Mouse (Mus musculus) limb, embryonic 15.5 days (tissue): ENCODE measurements around the gene 1700020D05Rik. TPM values are rescaled to one million over a fixed set of nuclear protein-coding genes. Genes with fewer than 3 reads are reported as not detected.

Experiments used
- ATAC-seq: fragments of 200-750 bp; cut with Nextera tagmentation; 2 replicates; pipeline ENCODE4 v1.8.0; 2017; ENCODE audit warnings: low read depth, moderate TSS enrichment; ENCODE audit not compliant: insufficient number of reproducible peaks, low FRiP score, low TSS enrichment
- H3K27ac ChIP-seq: fragments of 300-500 bp; sonication (generic); 2 replicates; pipeline ENCODE4 v1.5.1; 2015; ENCODE audit warnings: moderate library complexity, mild to moderate bottlenecking, inconsistent platforms
- H3K27me3 ChIP-seq: fragments of 300-500 bp; sonication (generic); 2 replicates; pipeline ENCODE4 v1.6.1; 2015; ENCODE audit warnings: inconsistent platforms
- H3K36me3 ChIP-seq: fragments of 300-500 bp; sonication (generic); 2 replicates; pipeline ENCODE4 v1.6.1; 2015; ENCODE audit warnings: inconsistent platforms
- H3K4me1 ChIP-seq: fragments of 300-500 bp; sonication (generic); 2 replicates; pipeline ENCODE4 v1.6.1; 2015; ENCODE audit warnings: inconsistent platforms
- H3K4me2 ChIP-seq: fragments of 300-500 bp; sonication (generic); 2 replicates; pipeline ENCODE4 v1.6.1; 2015; ENCODE audit warnings: mild to moderate bottlenecking, inconsistent platforms
- H3K4me3 ChIP-seq: fragments of 300-500 bp; sonication (generic); 2 replicates; pipeline ENCODE4 v1.5.1; 2015; ENCODE audit warnings: mild to moderate bottlenecking, inconsistent platforms
- H3K9ac ChIP-seq: fragments of 300-500 bp; sonication (generic); 2 replicates; pipeline ENCODE4 v1.6.1; 2015; ENCODE audit warnings: inconsistent platforms
- H3K9me3 ChIP-seq: fragments of 300-500 bp; sonication (generic); 2 replicates; pipeline ENCODE4 v1.6.1; 2016; ENCODE audit warnings: inconsistent platforms
- WGBS: fragments of 180-500 bp; shearing (Covaris S2); methylation state at CpG from one replicate; pipeline ENCODE4 v1.1.7; 2015; 5-methylcytosine and 5-hydroxymethylcytosine counted together
- polyA plus RNA-seq: library from polyadenylated mRNA; unstranded; fragments of >200 nt; fragmentation: Nextera tagmentation; extraction: Ambion mirVana; gene quantifications from 2 replicates; pipeline ENCODE4 v1.2.1, GENCODE M21; 2015

The 1700020D05Rik gene
- polyA plus RNA-seq, 1 experiment from 2014 or later: not detected

DNA sequence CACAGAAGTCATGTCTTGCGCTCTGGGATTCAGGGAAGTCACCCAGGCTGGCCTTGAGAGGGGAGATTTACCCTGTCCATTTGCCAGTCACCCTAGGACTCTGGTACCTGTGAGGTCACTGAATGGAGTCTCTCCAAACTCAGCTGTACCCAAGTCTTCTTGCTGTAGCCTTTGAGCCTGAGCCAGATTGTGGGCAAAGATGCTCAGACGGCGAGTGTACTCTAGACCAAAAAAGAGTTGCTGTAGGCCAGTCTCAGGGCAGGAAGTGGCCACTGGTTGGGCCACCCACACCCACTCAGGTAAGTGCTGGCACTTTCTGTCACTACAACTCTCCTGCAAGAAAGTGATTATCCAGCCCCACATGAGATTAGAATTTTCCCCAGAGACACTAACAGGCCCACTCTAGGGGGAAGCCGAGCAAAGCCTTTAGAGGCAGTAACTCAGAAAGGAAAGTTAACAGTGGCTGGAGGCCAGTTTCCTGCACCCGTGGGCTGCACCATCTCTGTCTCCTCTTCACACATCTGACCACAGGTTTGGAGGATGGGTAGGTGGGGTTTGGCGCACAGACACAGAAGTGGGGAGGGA is 36.6 kb downstream of the 1700020D05Rik start:
- H3K4me1 ChIP-seq: peaks cover 15% of the 10 kb centered on the region
- ATAC-seq: no peak
- H3K27me3 ChIP-seq: no peaks in the 10 kb centered on the region
- peaks cover 54% of the 10 kb centered on the region for H3K36me3 ChIP-seq
- WGBS: 86% methylated on average over 6 of the region's 6 CpGs
- no peak overlapping the region for H3K4me3 ChIP-seq
- H3K9ac ChIP-seq: no peak overlapping the region
- H3K27ac ChIP-seq: no peak overlapping the region
- no peak overlapping the region for H3K4me2 ChIP-seq
- H3K9me3 ChIP-seq: no peaks in the 10 kb centered on the region

DNA sequence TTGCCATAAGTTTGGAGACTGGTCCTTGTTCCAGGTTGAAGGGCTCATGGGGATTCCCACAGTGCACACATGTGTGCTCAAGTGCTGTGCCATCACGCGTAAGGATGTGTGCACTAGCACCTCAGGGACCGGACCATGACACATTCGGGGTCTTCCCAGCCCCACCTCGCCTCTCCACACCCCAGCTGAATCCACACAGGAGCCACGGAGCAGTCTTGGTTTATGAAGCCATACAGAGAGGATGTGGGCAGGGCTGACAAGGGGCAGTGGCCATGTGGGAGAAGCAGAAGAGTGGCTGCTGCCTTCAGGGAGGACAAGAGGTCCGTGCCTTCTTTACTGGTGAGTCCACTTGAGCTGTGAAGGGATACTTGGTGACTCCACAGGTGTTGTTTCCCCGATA is 38.5 kb downstream of the 1700020D05Rik start:
- Histone ChIP-seq H3K27me3 (no peaks in the 10 kb centered on the region), H3K9ac (no peak overlapping the region), H3K4me2 (no peak overlapping the region), H3K9me3 (no peaks in the 10 kb centered on the region), H3K4me3 (no peak overlapping the region), H3K4me1 (peaks cover 25% of the 10 kb centered on the region), H3K27ac (no peak overlapping the region), H3K36me3 (peaks cover 60% of the 10 kb centered on the region)
- 95% methylated on average over 8 of the region's 8 CpGs for WGBS
- no peak for ATAC-seq

DNA sequence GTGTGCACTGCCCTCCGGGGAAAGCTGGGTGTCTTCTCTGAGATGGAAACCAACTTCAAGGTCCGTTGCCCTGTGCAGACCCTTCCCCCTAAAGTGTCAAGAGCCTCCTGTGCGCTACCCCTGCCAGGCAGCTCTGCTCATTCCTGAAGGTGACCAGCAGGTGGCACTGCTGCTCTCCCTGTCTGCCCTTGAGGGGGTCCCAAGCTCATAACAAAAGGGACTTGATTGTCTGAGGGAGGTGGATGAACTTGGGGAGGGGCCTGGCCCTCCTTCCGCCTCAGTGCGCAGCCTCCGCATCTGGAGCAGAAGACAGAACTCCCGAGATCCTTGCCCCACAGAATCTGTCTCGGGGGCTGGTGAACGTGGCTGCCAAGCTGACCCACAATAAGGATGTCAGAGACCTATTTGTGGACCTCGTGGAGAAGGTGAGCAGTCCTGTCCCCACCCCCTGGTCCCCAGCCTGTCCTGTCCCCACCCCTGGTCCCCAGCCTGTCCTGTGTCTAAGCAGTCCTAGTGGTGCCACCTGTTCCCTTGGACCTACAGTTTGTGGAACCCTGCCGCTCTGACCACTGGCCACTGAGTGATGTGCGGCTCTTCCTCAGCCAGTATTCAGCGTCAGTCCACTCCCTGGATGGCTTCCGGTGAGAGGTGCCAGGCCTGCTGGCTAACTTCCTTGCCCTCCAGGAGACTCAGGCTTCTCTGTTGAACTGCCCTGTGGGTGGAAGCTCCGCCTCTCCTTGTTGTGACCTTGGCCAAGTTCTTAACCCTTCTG is 39.6 kb downstream of the 1700020D05Rik start:
- H3K9ac ChIP-seq: no peak overlapping the region
- H3K9me3 ChIP-seq: no peaks in the 10 kb centered on the region
- H3K27ac ChIP-seq: 0 out of 2 replicates have a peak overlapping the region, but pooled peaks have one; percentile 47
- peak overlapping the region; percentile 19 for H3K4me3 ChIP-seq
- no peaks in the 10 kb centered on the region for H3K27me3 ChIP-seq
- 41% methylated on average over 15 of the region's 15 CpGs for WGBS
- peaks cover 60% of the 10 kb centered on the region for H3K36me3 ChIP-seq
- ATAC-seq: no peak; the same call in 1 of the 2 replicates
- H3K4me2 ChIP-seq: peak overlapping the region; percentile 28
- H3K4me1 ChIP-seq: peaks cover 27% of the 10 kb centered on the region

DNA sequence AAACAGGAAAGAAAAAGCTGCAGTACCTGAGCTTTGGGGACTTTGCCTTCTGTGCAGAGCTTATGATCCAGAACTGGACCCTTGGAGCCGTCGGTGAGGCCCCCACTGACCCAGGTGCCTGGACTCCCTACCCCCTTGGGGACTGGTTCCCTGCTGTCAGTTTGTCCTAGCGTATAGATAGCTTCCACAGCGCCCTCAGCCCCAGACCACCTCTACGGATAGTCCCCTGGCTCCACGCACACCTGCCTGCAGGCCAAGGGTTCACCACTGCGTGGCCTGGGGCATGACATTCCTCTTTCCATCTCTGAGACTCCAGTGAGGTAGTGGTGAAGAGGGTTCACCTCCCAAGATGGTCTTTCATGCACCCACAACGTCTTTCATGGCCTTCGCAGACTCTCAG is 40.4 kb downstream of the 1700020D05Rik start:
- H3K9ac ChIP-seq: no peak overlapping the region
- no peaks in the 10 kb centered on the region for H3K27me3 ChIP-seq
- WGBS: 92% methylated on average over 9 of the region's 9 CpGs
- no peak for ATAC-seq
- no peak overlapping the region for H3K4me2 ChIP-seq
- no peaks in the 10 kb centered on the region for H3K9me3 ChIP-seq
- H3K36me3 ChIP-seq: peaks cover 60% of the 10 kb centered on the region
- peaks cover 24% of the 10 kb centered on the region for H3K4me1 ChIP-seq
- no peak overlapping the region for H3K27ac ChIP-seq
- no peak overlapping the region for H3K4me3 ChIP-seq

DNA sequence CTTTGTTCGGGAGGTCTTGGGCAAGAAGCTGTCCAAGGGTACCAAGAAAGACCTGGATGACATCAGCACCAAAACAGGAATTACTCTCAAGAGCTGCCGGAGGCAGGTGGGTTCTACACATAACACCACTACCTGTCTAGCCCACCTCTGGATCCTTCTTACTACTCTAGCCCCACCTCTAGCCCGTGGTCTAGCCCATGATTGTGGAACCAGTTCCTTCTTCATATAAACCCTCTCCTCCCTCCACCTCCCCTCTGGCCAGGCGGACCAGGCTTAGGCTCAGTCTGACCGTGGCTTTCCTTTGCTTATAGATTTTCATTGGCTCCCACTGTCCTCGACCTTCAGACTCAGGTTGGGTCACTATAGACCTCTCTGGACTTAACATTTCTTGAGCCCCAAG is 42.2 kb downstream of the 1700020D05Rik start:
- WGBS: 84% methylated on average over 6 of the region's 6 CpGs
- Histone ChIP-seq H3K4me1 (peaks cover 31% of the 10 kb centered on the region), H3K27ac (no peak overlapping the region), H3K36me3 (peaks cover 47% of the 10 kb centered on the region), H3K4me3 (peak overlapping the region; percentile 79), H3K9ac (peak overlapping the region; percentile 72), H3K4me2 (peak overlapping the region; percentile 91), H3K9me3 (no peaks in the 10 kb centered on the region), H3K27me3 (no peaks in the 10 kb centered on the region)
- ATAC-seq: no peak

DNA sequence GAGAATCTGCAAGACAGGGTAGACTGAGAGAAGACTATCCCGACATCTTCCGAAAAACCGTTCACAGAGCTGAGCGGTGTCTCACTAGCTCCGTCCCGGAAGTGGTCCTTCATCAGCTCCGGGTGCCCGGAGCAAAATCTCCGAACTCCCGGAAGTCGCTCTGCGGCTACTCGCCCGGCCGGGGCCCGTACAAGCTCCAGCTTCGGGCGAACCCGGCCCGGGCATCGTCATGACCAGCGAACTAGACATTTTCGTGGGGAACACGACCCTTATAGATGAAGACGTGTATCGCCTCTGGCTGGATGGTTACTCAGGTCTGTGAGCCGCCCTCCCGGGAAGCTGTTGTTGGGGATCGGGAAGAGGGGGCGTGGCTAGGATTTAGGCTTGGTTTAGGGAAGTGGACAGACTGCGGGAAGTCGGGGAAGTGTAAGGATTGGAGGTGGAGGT is 43.1 kb downstream of the 1700020D05Rik start, which contains the start of gene Fibp:
Fibp (plus strand) TSS at position 151 of the 447 bp plus-strand sequence.
- Histone ChIP-seq H3K9ac (peak within 1 kb of the TSS; percentile 72), H3K9me3 (no peaks in the 10 kb centered on the region), H3K36me3 (peaks cover 37% of the 10 kb centered on the region), H3K4me1 (peaks cover 40% of the 10 kb centered on the region), H3K27ac (peak within 1 kb of the TSS; percentile 78), H3K4me2 (peak within 1 kb of the TSS; percentile 91), H3K27me3 (no peaks in the 10 kb centered on the region), H3K4me3 (peak within 1 kb of the TSS; percentile 79)
- under 1% methylated on average over 32 of the region's 32 CpGs for WGBS
- 0 out of 2 replicates have a peak, but pooled peaks have one; percentile 13 for ATAC-seq

DNA sequence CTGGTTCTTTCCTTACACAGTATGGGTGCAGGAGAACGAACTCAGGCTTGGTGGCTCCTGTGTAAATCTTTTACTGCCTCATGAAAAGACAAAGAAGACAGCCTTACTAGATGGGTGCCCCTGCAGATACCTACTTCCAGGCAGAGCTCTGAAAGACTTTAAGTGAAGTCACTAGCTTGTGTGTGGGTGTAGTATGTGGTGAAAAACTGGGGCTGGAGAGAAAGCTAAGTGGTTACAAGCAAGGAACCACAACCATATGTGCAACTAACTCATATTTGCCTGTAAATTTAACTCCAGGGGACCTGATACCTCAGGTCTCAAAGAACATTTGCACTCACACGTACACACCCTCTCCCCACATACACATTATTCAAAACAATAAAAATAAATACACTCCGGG is 43.7 kb downstream of the 1700020D05Rik start:
- ATAC-seq: no peak
- Histone ChIP-seq H3K4me2 (peak overlapping the region; percentile 91), H3K27me3 (no peaks in the 10 kb centered on the region), H3K4me1 (peaks cover 45% of the 10 kb centered on the region), H3K9me3 (no peaks in the 10 kb centered on the region), H3K9ac (no peak overlapping the region; the same call in 1 of the 2 replicates), H3K27ac (peak overlapping the region; percentile 78), H3K36me3 (peaks cover 32% of the 10 kb centered on the region), H3K4me3 (peak overlapping the region; percentile 79)
- 22% methylated on average over 3 of the region's 3 CpGs for WGBS

DNA sequence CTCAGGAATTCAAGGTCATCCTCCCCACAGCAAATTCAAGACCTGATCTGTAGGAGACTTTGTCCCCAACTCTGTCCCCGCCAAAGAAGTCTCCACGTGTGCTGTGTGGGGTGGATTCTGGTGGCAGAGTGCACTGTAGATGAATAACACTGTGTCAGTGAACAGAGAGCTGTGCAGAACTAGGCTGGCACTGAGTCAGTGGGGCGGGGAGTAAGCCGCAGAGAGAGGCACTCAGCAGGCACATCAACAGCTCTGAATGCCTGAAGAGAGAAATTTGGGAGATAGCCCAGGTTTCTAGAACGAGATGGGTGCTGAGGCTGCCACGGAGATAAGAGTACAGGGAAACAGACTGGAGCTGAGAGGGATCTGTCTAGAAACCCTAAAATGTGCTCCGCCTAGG is 44.6 kb downstream of the 1700020D05Rik start:
- 71% methylated on average over 7 of the region's 7 CpGs for WGBS
- Histone ChIP-seq H3K27ac (no peak overlapping the region), H3K9me3 (no peaks in the 10 kb centered on the region), H3K9ac (no peak overlapping the region), H3K4me2 (no peak overlapping the region), H3K27me3 (no peaks in the 10 kb centered on the region), H3K4me1 (peaks cover 46% of the 10 kb centered on the region), H3K36me3 (peaks cover 32% of the 10 kb centered on the region), H3K4me3 (no peak overlapping the region)
- no peak for ATAC-seq

DNA sequence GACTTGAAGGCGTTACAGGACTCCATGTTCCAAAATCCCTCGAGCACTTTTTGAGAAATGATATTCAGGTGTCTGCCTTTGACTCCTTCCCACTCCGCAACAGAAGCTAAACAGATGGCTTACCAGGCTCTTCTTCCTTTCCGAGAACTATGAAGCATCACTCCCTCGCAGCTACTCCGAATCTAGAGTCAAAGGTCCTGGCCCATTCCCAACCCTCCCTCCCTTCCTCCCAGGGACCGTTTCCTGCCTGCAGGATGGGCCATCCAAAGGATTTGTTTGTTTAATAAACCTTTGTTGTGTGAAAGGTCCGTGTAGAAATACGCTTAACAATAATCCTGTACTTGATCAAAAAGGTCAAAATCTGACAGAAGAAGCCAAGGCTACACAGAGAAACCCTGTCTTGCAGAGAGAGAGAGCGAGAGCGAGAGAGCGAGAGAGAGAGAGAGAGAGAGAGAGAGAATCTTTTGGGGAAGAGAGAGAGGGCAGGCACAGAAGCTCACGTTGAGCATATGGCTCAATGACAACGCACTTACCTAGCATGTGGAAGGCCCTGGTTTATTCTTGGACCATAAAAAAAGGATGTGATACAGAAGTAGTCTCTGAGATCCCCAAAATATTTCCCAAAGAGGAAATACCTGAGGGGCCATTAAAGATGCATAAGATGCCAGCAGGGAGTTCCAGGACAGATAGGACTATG is 45.7 kb downstream of the 1700020D05Rik start, which contains the start of gene Ccdc85b:
Ccdc85b (minus strand) TSS at position 149 of the 697 bp plus-strand sequence.
- H3K36me3 ChIP-seq: peaks cover 27% of the 10 kb centered on the region
- H3K27ac ChIP-seq: peak within 1 kb of the TSS; percentile 89
- H3K4me2 ChIP-seq: peak within 1 kb of the TSS; percentile 97
- WGBS: 18% methylated on average over 14 of the region's 14 CpGs
- H3K27me3 ChIP-seq: no peaks in the 10 kb centered on the region
- no peak for ATAC-seq
- peak within 1 kb of the TSS; percentile 73 for H3K4me3 ChIP-seq
- H3K9me3 ChIP-seq: no peaks in the 10 kb centered on the region
- peaks cover 40% of the 10 kb centered on the region for H3K4me1 ChIP-seq
- peak within 1 kb of the TSS; percentile 71 for H3K9ac ChIP-seq

DNA sequence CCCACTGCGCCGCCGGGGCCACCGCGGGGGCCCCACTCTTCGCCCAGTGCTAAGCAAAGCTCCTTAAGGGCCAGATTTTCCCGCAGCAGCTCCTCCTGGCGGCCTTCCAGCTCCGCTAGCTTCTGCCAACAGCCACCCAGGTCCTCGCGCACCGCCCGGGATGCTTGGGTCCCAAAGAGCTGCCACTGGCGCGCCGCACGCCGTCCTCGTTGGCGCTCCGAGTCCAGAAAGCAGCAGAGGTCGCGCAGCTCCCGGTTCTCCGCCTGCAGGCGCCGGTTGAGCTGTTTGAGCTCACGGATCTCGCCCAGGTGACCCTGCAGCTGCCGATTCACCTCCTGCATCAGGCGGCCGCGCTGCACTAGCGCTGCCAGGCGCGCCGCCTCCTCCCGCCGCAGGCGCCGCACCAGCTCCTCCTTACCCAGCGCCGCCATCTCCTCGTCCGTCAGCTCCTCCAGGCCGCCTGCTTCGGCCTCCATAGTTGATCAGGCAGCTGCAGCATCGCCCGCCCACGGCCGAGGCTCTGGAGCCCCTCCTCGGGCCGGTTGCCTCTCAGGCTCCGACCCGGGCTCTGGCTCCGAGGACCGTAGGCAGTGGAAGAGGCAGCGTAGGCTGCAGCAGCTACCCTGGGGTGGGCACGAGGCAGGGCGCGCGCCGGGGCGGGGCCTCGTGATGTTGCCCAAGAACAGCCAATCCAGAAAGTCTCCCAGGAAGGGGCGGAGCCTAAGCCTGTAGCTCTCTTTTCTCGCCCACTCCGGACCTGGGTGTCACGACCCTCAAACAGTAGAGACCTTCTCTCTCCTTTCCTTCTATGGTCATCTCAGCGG is 46.5 kb downstream of the 1700020D05Rik start:
- ATAC-seq: peak; percentile 92
- Histone ChIP-seq H3K9ac (peak overlapping the region; percentile 71), H3K4me1 (peaks cover 40% of the 10 kb centered on the region), H3K4me3 (peak overlapping the region; percentile 73), H3K27me3 (no peaks in the 10 kb centered on the region), H3K4me2 (peak overlapping the region; percentile 97), H3K36me3 (peaks cover 20% of the 10 kb centered on the region), H3K27ac (peak overlapping the region; percentile 89), H3K9me3 (no peaks in the 10 kb centered on the region)
- WGBS: under 1% methylated on average over 70 of the region's 70 CpGs
